Mouse (Mus musculus) liver, adult 2 months (tissue): ENCODE measurements around the gene Ptms.

Source experiments
- CTCF ChIP-seq: fragments of 200-500 bp; IDR thresholded peaks from 2 replicates; pipeline ENCODE4 v1.5.1; 2011; ENCODE audit warnings: low read depth, low read length, control low read depth
- POLR2A ChIP-seq: fragments of 200-500 bp; IDR thresholded peaks from 2 replicates; pipeline ENCODE4 v1.6.1; 2011; ENCODE audit warnings: low read length, control low read depth; ENCODE audit not compliant: insufficient read depth; ENCODE audit errors: extremely low read depth

GRCm38 (mm10) chr6:124913214-124913613, 6.7 kb downstream of the Ptms start:
- TF ChIP-seq CTCF (no peak), POLR2A (no peak)
